Mouse (Mus musculus) kidney, embryonic 15.5 days (tissue): ENCODE measurements around the gene Zbtb17. TPM values are rescaled to one million over a fixed set of nuclear protein-coding genes. Genes with fewer than 3 reads are reported as not detected.

Experiments
- ATAC-seq: fragments of 200-750 bp; cut with Nextera tagmentation; replicated peaks from 2 replicates; pipeline ENCODE4 v1.8.0; 2017; ENCODE audit warnings: moderate TSS enrichment; ENCODE audit not compliant: low FRiP score
- H3K27ac ChIP-seq: fragments of 300-500 bp; sonication (generic); 2 replicates; pipeline ENCODE4 v1.5.1; 2015; ENCODE audit warnings: mild to moderate bottlenecking, inconsistent platforms
- H3K27me3 ChIP-seq: fragments of 300-500 bp; sonication (generic); 2 replicates; pipeline ENCODE4 v1.6.1; 2015; ENCODE audit warnings: inconsistent platforms
- H3K36me3 ChIP-seq: fragments of 300-500 bp; sonication (generic); 2 replicates; pipeline ENCODE4 v1.6.1; 2015; ENCODE audit warnings: inconsistent platforms
- H3K4me1 ChIP-seq: fragments of 300-500 bp; sonication (generic); 2 replicates; pipeline ENCODE4 v1.6.1; 2015; ENCODE audit warnings: inconsistent platforms
- H3K4me2 ChIP-seq: fragments of 300-500 bp; sonication (generic); 2 replicates; pipeline ENCODE4 v1.6.1; 2015; ENCODE audit warnings: moderate library complexity, mild to moderate bottlenecking, inconsistent platforms
- H3K4me3 ChIP-seq: fragments of 300-500 bp; sonication (generic); replicated peaks from 2 replicates; pipeline ENCODE4 v1.5.1; 2015; ENCODE audit warnings: mild to moderate bottlenecking, inconsistent platforms
- H3K9ac ChIP-seq: fragments of 300-500 bp; sonication (generic); 2 replicates; pipeline ENCODE4 v1.6.1; 2015; ENCODE audit warnings: mild to moderate bottlenecking, inconsistent platforms
- H3K9me3 ChIP-seq: fragments of 300-500 bp; sonication (generic); replicated peaks from 2 replicates; pipeline ENCODE4 v1.6.1; 2016; ENCODE audit warnings: inconsistent platforms
- WGBS: fragments of 180-500 bp; shearing (Covaris S2); methylation state at CpG from one replicate; pipeline ENCODE4 v1.1.7; 2015; ENCODE audit warnings: mixed read lengths; 5-methylcytosine and 5-hydroxymethylcytosine counted together
- polyA plus RNA-seq: library from polyadenylated mRNA; unstranded; fragments of >200 nt; fragmentation: Nextera tagmentation; extraction: Ambion mirVana; gene quantifications from 2 replicates; pipeline ENCODE4 v1.2.1, GENCODE M21; 2015

The Zbtb17 gene
- polyA plus RNA-seq, 1 experiment from 2014 or later = 39.8 TPM

GRCm38 (mm10) chr4:141419398-141420191 is 24.9 kb upstream of the Zbtb17 start:
- Histone ChIP-seq H3K27ac (no peak overlapping the region; the same call in 1 of the 2 replicates), H3K4me3 (no peak overlapping the region), H3K27me3 (peaks cover 11% of the 10 kb centered on the region; the same call in 1 of the 2 replicates), H3K9ac (no peak overlapping the region), H3K9me3 (no peaks in the 10 kb centered on the region), H3K36me3 (no peaks in the 10 kb centered on the region), H3K4me1 (peaks cover 28% of the 10 kb centered on the region), H3K4me2 (no peak overlapping the region)
- no peak; the same call in 1 of the 2 replicates for ATAC-seq
- 47% methylated on average over 27 of the region's 27 CpGs for WGBS

DNA sequence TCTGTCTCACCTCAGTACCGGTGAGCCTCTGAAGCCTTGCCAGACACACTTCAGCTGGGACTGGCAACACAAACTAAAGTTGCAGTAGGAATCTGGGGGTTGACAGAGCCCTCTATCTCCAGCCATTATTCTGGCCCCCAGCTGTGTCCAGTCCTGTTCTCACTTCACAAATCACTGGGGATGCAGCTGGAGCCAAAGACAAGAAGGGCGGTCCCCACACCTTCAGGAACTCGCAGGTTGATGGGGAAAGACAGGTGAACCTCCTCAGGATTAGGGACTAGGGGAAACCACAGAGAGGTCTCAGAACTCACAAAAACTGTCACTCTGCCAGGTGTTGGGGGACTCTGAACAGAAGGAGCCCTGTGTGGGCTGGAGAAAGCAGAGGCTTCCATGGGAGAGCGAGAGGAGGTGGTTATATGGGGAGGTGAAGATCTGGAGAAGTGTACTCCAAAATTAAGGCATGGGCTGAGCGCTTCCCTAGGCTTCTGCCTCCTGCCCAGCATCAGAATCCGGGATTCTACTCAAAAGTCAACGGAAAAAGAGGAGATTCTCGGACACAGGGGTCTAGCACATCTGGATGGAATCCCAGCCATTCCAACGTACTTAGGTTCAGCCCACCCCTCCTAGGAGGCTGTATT is 24.1 kb upstream of the Zbtb17 start, which contains the start of gene Hspb7:
Gene Hspb7 (plus strand): TSS at position 588 of the 638 bp plus-strand sequence.
- Histone ChIP-seq H3K4me3 (no peak within 1 kb of the TSS), H3K9me3 (no peaks in the 10 kb centered on the region), H3K4me2 (no peak within 1 kb of the TSS), H3K4me1 (peaks cover 32% of the 10 kb centered on the region), H3K36me3 (no peaks in the 10 kb centered on the region), H3K9ac (no peak within 1 kb of the TSS), H3K27ac (no peak within 1 kb of the TSS; the same call in 1 of the 2 replicates), H3K27me3 (peaks cover 11% of the 10 kb centered on the region; the same call in 1 of the 2 replicates)
- ATAC-seq = no peak
- WGBS = 54% methylated on average over 9 of the region's 9 CpGs

GRCm38 (mm10) chr4:141420886-141421285 is 23.6 kb upstream of the Zbtb17 start:
- Histone ChIP-seq H3K27me3 (peaks cover 11% of the 10 kb centered on the region; the same call in 1 of the 2 replicates), H3K9ac (no peak overlapping the region), H3K4me2 (no peak overlapping the region), H3K4me3 (no peak overlapping the region), H3K27ac (no peak overlapping the region), H3K36me3 (no peaks in the 10 kb centered on the region), H3K9me3 (no peaks in the 10 kb centered on the region), H3K4me1 (peaks cover 38% of the 10 kb centered on the region)
- ATAC-seq = no peak
- 49% methylated on average over 9 of the region's 9 CpGs for WGBS

DNA sequence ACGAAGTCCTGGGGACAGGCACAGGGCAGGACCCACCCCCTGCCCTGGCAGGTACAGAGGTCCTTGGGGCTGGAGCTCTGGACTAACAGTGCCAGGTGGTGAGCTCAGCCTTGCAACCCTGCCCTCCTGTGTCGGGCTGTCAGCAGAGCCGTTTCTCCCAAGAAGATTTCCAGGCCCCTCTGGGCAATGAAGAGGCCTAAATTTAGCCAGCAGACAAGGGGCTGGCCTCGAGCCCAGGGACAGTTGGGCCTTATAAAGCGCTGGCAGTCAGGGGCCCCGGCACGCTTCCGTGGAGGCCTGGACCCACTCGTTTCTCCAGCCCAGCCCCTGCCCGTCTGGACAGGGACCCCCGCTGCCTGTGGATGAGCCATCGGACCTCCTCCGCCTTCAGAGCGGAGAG is 23.0 kb upstream of the Zbtb17 start:
- H3K27me3 ChIP-seq = peaks cover 11% of the 10 kb centered on the region; the same call in 1 of the 2 replicates
- no peak overlapping the region for H3K4me3 ChIP-seq

DNA sequence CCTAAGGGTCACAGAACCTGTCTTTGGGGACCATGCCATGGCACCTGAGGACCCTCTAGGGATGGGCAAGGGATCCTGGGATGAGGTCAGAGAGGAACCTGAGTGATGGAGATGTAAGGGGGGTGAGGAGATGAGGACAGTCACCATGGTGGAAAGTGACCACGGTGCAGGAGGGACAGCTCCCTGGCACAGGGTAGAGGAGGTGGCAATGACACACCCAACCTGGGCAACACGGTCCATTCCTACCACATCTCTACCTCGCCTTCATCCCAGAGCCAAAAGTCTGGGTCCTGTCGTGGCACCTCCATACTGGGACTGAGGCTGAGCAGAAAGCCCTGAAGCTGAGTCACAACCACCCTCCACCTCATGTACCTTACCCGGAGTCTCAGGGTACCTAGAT is 21.6 kb upstream of the Zbtb17 start:
- Histone ChIP-seq H3K27me3 (peaks cover 11% of the 10 kb centered on the region; the same call in 1 of the 2 replicates), H3K4me2 (no peak overlapping the region), H3K4me1 (peaks cover 54% of the 10 kb centered on the region), H3K4me3 (no peak overlapping the region), H3K9me3 (no peaks in the 10 kb centered on the region), H3K27ac (no peak overlapping the region), H3K9ac (no peak overlapping the region), H3K36me3 (no peaks in the 10 kb centered on the region)
- ATAC-seq = no peak
- 79% methylated on average over 5 of the region's 5 CpGs for WGBS

More for the DNA sequence above, 23.0 kb upstream of the Zbtb17 start:
- ATAC-seq = no peak
- no peak overlapping the region for H3K27ac ChIP-seq
- H3K9me3 ChIP-seq = no peaks in the 10 kb centered on the region
- H3K36me3 ChIP-seq = no peaks in the 10 kb centered on the region
- H3K4me1 ChIP-seq = peaks cover 43% of the 10 kb centered on the region
- H3K9ac ChIP-seq = no peak overlapping the region
- H3K4me2 ChIP-seq = no peak overlapping the region
- 51% methylated on average over 14 of the region's 14 CpGs for WGBS

DNA sequence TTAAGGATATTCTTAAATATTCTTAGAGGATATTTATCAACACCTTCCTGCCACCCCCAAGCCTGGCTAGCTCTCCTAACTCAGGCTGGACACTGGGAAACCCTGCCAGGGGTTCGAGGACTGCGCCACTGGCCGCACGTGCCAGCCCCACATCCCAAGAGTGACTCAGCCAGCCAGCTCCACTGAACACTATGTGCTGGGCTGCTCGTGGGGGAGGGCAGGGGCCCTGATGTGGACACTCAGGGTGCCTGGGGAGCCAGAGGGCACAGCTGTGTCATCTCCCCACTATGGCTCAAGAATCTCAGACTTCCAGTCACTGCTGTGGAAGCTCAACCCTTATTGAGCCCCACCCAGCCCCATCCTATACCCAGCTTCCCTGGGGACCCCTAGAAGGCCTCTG is 21.2 kb upstream of the Zbtb17 start:
- H3K4me1 ChIP-seq = peaks cover 54% of the 10 kb centered on the region
- H3K4me3 ChIP-seq = no peak overlapping the region
- no peaks in the 10 kb centered on the region for H3K9me3 ChIP-seq
- no peak overlapping the region for H3K9ac ChIP-seq
- H3K27ac ChIP-seq = no peak overlapping the region
- ATAC-seq = no peak
- peaks cover 11% of the 10 kb centered on the region; the same call in 1 of the 2 replicates for H3K27me3 ChIP-seq
- no peak overlapping the region for H3K4me2 ChIP-seq
- H3K36me3 ChIP-seq = no peaks in the 10 kb centered on the region
- WGBS = 84% methylated on average over 5 of the region's 5 CpGs

DNA sequence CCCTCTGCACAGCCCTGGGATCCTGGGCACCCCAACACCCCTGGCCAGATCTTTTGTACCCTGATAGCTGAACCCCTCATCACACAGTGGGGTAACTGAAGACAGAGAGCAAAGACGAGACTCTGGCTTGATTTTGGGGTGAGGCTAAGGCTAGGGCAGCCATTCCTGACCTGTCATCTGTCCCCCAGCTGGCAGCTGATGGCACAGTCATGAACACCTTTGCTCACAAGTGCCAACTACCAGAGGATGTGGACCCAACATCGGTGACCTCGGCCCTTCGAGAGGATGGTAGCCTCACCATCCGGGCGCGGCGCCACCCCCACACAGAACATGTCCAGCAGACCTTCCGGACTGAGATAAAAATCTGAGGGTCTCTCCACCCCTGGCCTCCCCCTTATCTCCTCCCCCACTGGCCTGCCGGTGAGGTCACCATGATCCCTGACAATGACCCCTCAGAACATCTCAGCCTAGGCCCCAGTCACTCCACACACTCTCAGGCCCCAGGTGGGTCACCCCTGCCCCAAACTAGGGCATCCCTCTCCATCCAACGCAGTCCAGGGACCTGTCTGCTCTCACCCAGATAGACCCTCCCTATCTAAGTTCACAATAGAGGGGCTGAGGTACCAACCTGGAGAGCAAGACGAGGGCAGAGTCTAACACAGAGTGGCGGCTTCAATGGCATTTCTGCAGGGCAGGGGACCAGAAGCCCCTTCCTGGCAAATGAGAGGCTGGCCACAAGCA is 20.6 kb upstream of the Zbtb17 start:
- Histone ChIP-seq H3K4me1 (peaks cover 54% of the 10 kb centered on the region), H3K27me3 (peaks cover 11% of the 10 kb centered on the region; the same call in 1 of the 2 replicates), H3K4me3 (no peak overlapping the region), H3K4me2 (no peak overlapping the region), H3K9me3 (no peaks in the 10 kb centered on the region), H3K27ac (no peak overlapping the region), H3K9ac (no peak overlapping the region), H3K36me3 (no peaks in the 10 kb centered on the region)
- no peak for ATAC-seq
- 87% methylated on average over 13 of the region's 13 CpGs for WGBS

DNA sequence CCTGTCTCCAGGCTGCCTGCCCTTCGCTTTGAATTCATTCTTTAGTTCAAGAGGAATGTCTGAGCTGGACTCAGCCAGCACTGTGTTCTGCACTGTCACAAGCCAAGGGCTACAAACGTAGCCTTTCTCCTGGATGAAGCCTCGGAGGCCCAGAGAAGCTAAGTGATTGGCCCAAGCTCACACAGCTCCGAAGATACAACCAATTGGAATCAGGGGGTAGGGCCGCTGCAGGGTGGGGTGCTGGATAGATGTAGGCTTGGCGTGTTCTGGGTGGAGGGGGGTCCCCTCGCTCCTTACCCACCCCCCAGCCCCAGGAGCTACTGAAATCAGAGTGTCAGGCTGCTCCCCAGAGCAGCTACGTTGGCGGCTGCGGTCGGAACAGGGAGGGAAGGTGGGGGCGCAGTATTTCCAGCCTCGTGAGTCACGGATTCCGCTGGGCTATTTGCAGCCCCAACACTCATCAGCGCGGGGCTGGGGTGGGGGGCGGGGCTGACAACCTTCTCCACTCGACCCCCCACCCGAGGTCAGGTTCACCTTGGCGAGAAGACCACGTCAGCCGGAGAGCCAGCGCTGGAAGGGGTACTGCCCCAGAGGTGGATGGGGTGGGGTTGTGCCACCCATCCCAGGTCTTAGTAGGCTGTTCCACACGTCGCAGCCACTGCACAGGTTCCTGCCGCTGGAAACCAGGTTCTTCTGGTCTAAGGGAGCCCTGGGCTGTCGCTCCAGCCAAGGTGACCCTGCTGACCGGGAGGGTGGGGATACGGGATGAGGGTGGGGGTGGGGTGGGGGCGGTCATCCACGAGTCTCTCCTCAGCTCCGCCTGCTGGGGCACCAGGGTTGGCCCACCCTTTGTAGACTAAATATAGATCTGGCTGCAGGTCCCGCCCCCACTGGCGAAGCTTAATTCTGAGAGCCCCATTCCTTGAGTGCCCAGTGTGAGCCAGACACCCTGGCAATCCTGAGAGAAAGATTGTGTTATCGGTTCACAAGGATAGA is 18.7 kb upstream of the Zbtb17 start:
- Histone ChIP-seq H3K36me3 (no peaks in the 10 kb centered on the region), H3K27ac (peak overlapping the region; percentile 56), H3K27me3 (peaks cover 11% of the 10 kb centered on the region; the same call in 1 of the 2 replicates), H3K9me3 (no peaks in the 10 kb centered on the region), H3K9ac (peak overlapping the region; percentile 47), H3K4me2 (peak overlapping the region; percentile 91), H3K4me3 (peak overlapping the region; percentile 46), H3K4me1 (peaks cover 37% of the 10 kb centered on the region)
- peak; percentile 75 for ATAC-seq
- WGBS = 3% methylated on average over 35 of the region's 36 CpGs

GRCm38 (mm10) chr4:141426796-141427745 is 17.4 kb upstream of the Zbtb17 start:
- Histone ChIP-seq H3K4me1 (peaks cover 25% of the 10 kb centered on the region), H3K4me2 (peak overlapping the region; percentile 91; the same call in 1 of the 2 replicates), H3K36me3 (no peaks in the 10 kb centered on the region), H3K9me3 (no peaks in the 10 kb centered on the region), H3K27ac (peak overlapping the region; percentile 56), H3K27me3 (peaks cover 9% of the 10 kb centered on the region; the same call in 1 of the 2 replicates), H3K4me3 (no peak overlapping the region), H3K9ac (no peak overlapping the region)
- 73% methylated on average over 10 of the region's 10 CpGs for WGBS
- ATAC-seq = no peak

DNA sequence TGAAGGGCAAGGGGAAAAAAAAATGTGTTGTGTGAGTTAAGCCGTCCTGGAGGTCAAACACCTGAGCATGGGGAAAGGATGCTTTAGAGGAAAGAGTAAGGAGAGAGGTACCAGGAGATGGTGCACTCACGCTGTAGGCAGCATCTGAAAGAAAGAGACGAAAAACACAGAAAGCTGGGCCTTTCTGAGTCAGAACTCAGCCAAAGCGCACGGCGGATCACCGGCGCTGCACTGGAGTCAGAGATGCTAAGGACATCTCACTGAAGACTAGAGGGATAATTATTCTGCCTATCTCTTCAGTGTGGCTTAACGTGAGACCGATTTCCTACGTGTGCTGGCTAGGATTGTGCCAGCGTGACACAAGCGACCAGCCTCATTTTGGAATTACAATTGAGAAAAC is 16.5 kb upstream of the Zbtb17 start:
- Histone ChIP-seq H3K4me2 (no peak overlapping the region), H3K9me3 (no peaks in the 10 kb centered on the region), H3K4me1 (peaks cover 25% of the 10 kb centered on the region), H3K27ac (no peak overlapping the region), H3K4me3 (no peak overlapping the region), H3K36me3 (no peaks in the 10 kb centered on the region), H3K27me3 (peaks cover 4% of the 10 kb centered on the region; the same call in 1 of the 2 replicates), H3K9ac (no peak overlapping the region)
- WGBS = 90% methylated on average over 13 of the region's 13 CpGs
- ATAC-seq = no peak
